Mouse (Mus musculus): ENCODE data around the gene Slc30a3.
A peak's percentile ranks its signal among the peaks of the same experiment; 100 is the strongest.

Slc30a3 gene

DNA sequence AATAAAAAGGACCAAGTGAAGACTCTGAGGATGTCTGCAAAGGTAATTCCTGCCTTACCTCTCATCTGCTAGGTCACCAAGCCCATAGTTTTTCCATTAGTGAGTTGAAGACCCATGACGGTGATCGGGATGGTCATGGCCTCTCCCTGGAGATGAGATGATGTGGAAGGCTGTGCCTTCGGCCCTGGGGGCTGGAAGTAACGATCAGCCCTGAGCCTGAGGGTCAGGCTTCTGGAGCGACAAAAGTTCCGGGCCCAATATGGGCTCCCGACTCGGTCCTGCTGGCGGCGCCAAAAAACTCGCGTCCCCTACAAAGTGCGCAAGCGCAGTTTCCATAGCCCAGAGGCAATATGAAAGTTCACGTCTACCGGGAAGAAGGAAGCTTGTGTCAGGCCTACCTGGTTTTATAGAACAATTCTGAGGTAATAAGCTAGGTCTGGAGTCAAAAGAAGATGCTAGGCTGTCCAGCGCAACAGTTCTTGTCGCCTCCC lies at the start of gene Slc30a3:
Slc30a3 (minus strand) TSS at position 238 of the 491 bp plus-strand sequence.
- no peak for DNase-seq (ENCODE audit: low spot score in 2 of 2)

DNA sequence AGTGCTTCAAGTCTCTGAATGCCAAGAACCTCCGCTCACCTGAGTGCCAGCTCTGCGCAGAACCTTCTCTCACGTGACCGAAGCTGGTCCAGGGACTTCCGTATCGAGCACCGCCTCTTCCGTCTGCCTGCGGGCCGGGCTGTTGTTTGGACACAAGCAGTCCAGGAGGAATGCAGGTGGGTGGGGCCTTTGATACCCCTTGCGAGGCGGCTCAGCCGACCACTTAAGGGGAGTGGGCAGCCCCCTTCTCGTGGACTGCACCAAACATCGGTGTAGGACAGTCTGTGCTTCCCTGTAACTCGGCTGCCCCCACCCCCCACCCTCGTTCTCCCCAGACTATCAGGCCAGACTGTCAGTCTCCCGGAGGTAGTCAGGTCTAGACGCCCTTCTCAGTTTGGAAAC lies 46.1 kb upstream of the Slc30a3 start, which contains the start of gene Mpv17:
Mpv17 (minus strand) TSS at position 100 of the 402 bp plus-strand sequence.
- peak; percentile 65 to 71 for DNase-seq (ENCODE audit: low spot score in 2 of 2)

DNA sequence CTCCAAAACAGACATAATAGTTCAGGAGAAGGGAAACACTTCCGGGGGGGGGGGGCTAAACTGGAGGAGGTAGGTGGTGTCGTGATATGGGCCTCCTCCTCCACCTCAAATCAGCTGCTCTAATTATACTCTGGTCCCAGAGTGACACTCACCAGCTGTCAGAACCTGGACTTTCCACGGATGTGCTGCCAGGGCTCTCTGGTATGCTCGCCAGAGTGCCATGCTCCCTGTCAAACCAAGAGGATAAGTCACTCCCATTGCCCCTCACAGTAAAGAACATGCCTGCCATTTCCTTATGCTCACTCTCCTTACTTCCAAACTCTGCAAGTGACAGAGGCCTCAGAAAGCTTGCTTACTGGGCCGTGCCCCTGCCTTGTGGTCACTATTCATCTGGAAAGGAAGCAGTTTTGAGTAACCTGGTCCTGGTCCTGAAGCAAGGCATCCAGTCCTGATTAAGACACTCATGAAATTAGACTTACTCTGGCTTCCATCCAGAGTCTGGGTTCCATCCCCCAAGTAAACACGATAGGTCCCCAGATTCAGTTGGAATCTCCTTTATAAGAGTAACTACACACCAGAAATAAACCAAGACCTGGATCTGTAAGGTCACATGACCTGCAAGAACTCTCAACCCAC lies 45.6 kb upstream of the Slc30a3 start:
- no peak for DNase-seq (ENCODE audit: low spot score in 2 of 2)

DNA sequence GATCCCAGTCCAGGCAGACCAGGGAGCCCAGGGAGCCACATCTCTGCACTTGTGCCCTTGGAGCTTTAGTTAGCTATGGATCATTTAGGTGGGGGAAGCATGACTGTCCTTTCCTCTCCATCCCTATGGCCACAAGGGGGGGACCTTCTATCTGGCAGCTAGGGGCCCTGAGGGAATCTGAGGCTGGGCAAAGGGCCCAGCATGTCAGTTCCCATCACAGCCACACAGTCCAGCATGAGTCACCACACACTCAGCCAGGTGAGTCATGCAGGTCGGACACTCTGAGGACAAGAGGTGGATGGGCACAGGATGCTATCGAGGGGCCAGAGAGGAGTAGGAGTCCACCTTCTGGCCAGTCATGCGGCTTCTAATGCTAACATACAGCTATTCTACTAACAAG lies 43.7 kb upstream of the Slc30a3 start:
- DNase-seq (ENCODE audit: low spot score in 2 of 2) = no peak

DNA sequence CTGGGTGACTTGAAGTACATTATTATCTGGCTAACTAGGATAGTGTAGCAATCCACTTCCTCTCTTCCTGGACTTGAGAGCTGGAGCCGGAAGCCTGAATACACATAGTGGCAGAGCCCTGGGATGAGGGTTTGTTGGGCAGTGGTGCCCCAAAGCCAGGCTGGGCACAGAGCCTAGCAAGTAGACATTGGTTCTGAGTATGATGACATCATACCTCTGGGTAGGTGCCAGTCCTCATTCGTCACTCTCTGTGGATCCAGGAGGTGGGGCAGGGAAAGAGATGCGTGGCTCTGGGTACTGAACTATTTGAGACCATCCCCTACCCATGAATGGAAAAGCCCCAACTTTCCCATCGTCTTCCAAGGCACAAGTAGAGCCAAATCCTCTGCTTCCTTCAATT lies 41.7 kb upstream of the Slc30a3 start:
- no peak for DNase-seq (ENCODE audit: low spot score in 2 of 2)

DNA sequence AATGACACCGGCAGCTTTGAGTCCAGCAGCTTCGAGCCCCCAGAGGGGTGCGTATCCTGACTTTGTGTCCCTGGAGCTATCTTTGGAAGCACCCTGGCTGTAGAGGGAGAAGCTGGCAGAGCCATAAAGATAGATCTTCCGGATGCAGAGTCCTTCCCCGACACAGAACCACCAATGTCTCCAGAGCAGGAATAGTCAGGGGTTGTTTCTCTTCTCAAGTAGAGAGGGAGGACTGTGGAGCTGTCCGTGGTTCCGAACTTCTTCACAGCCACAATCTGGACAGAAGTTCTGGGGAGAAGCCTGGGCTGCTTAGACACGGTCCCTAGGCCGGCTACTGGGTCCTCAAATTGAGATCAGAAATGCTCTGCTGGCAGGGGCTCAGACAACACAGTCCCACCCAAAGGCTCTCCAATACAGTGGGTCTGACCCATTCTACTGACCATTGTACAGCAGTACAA lies 31.0 kb upstream of the Slc30a3 start:
- no peak for DNase-seq (ENCODE audit: low spot score in 2 of 2)

DNA sequence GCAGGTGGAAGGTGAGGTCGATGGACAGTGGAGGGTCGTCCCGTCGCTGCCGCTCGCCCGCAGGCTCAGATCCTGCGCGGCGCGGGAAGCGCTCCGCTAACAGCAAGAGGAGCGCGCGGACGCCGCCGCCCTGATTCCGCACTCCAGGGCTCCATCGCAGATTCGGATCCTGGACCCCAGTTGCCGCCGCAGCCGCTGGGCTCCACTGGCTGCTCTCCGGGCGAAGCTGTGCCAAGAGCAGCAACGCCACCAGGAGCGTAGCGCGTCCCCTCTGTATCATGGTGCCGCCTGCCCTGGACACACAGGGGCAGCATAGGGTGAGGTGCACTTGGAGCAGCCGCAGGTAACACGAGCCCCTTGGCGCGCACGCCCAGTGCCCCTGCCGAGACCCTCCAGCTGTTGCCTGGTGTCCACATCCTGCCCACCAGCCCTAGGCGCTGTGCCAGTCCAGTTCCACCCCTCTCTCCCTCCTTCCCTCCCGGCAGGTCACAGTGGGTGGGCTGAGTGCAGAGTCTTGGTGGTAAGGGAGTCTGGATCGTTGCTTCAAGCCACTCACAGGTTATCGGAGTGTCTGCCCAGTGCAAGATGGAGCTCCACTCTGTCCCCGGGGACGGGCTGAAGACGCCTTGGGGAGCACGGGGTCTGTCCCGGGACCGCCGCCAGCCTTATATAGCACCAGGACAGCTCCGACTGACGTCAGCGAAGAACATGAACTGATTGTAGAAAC lies 30.4 kb upstream of the Slc30a3 start, which contains the start of gene Ucn:
Ucn (minus strand) TSS at position 589 of the 727 bp plus-strand sequence.
- no peak for DNase-seq (ENCODE audit: low spot score in 2 of 2)

DNA sequence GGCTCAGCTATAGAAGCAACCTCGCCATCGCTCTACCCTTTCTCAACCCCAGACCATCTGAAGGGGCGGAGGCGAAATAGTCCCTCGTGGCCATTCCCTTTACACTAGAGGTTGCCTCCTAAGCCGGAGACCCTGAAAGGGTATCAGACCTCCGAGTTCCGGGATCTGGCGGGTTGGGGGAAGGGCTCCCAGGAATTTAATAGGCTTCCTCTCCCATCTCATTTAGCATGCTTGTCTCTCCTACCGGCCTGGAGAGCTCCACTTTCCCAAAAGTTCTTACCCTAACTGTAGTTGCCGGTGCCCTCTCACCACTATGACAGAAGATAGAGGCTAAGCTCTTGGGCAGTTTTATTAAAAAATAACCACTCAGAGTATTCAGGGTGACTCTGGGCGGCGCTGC lies 29.6 kb upstream of the Slc30a3 start:
- DNase-seq (ENCODE audit: low spot score in 2 of 2) = no peak

DNA sequence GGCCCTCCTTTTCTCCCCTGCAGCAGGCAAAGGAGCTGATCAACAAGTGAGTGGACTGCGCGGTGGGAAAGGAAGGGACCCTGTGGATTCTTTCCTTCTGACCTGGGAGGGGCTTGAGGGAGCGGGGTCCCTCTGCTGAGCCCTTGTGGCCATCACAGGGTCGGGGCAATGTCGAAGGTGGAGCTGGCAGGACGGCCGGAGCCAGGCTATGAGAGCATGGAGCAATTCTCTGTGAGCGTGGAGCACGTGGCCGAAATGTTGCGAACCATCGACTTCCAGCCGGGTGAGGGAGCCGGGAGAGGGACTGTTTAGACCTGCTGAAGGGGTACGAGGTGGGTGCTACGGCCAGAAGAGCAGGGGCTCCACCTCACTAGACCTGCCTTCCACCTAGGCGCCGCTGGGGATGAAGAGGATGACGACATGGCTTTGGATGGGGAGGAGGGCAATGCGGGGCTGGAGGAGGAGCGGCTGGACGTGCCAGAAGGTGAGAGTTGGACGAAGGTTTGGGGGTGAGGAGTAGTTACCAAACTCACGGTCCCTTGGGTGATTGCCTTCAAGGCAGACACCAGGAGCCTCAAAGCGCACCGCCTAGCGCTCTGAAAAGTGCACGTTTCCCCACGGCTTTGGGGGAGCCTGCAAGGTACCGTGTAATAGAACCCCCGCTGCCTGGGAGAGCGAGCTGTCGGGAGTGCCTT lies 28.8 kb upstream of the Slc30a3 start:
- DNase-seq (ENCODE audit: low spot score in 2 of 2) = no peak

DNA sequence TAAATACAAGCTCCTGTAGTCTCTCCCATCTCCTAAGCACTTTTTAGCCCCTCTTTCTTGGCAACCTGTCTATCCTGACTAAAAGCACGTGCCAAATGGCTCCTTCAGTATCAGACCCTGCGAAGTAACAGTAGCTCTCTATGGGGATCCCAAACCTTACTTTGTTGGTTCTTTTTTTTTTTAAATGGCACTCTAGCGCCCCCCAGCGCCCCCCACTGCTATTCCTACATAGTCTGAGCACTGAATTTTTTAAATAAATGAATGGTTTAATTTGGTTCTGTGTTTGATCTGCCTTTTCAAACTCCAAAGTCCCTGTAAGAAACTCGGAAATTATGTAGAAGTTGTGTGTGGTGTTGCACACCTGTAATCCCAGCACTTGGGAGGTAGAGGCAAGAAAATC lies 18.0 kb upstream of the Slc30a3 start:
- DNase-seq (ENCODE audit: low spot score in 2 of 2) = no peak

DNA sequence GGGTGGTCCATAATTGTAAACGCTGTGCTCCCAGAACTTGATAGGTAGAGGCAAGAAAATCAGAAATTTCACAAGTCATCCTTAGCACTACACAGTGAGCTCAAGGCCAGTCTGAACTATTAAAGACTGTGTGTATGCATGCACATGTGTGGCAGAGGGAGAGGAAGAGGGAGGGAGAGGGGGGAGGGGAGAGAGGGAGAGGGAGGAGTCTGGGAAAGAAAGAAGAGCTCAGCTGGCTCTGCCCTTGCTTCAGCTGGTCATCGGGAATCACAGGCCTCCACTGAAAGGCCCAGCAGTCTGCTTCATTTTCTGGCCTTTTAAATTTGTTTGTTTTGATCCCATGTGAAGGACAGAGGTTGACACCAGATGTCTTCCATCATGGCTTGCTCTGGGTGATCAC lies 15.4 kb upstream of the Slc30a3 start:
- no peak for DNase-seq (ENCODE audit: low spot score in 2 of 2)

DNA sequence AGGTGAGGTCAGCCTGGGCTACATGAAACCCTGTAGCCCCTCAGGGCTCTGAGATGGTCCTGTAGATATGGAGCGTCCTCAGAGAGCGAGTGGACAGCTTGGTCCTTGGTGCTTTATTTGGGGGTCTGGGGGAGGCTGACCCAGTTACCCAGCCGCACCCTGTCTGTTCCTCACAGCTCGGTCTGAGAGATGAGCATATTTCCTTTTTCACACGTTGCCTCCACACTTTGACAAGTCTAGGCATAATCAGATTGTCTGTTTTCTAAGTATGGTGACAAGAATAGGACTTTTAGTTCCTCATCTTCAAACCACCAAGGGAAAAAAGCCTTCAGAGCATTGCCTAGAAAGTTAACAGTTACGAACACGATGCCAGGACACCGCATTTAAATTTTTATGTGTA lies 13.1 kb upstream of the Slc30a3 start:
- DNase-seq (ENCODE audit: low spot score in 2 of 2) = no peak

DNA sequence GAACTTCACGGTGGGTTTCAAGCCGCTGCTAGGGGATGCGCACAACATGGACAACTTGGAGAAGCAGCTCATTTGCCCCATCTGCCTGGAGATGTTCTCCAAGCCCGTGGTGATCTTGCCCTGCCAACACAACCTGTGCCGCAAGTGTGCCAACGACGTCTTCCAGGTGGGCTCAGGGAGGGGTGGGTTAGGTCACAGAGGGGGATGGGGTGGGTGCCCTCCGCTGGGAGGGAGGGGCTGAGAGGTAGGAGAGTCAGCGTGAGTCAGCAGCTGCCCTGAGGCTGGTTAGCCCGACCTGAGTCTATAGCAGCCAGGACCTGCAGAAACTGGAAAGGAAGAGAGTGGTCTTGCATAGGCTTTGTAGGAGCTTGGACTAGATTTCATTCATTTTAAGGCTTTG lies 8.9 kb upstream of the Slc30a3 start:
- no peak for DNase-seq (ENCODE audit: low spot score in 2 of 2)

DNA sequence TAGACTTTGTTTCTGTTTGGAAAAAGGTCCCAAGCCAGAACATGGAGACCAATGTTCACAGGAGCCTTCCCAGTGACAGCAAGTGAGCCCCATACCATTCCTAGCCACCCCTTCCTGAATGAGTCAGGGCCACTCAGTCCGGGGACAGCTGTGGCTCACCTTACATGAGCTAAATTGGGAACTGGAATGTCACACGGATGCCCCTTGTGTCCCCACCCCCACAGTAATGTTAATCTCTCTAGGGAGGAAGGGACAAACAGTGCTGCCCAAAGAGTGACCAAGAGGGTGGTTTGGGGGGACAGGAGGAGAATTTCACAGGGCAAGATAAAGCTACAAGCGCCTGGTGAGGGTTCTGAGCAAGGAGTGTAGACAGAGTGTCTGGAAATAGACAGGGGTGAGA lies 8.3 kb upstream of the Slc30a3 start, which contains the start of gene Trim54:
Trim54 (plus strand) TSS at position 359 of the 400 bp plus-strand sequence.
- no peak for DNase-seq (ENCODE audit: low spot score in 2 of 2)

DNA sequence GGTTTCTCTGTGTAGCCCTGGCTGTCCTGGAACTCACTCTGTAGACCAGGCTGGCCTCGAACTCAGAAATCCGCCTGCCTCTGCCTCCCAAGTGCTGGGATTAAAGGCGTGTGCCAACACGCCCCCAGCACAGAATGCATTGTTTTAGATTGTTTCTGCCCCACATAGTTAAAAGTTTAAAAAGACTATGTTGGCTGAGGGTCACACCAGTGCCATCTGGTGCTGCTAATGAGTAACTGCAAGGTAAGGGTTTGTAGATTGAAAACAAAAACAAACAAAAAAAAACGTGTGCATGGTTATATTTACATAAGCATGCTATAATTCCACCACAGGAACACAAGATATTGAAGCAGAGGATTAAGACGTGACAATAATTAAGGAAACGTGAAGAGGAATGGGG lies 2.7 kb upstream of the Slc30a3 start:
- DNase-seq (ENCODE audit: low spot score in 2 of 2) = peak in 1 of 2 experiments; percentile 15

DNA sequence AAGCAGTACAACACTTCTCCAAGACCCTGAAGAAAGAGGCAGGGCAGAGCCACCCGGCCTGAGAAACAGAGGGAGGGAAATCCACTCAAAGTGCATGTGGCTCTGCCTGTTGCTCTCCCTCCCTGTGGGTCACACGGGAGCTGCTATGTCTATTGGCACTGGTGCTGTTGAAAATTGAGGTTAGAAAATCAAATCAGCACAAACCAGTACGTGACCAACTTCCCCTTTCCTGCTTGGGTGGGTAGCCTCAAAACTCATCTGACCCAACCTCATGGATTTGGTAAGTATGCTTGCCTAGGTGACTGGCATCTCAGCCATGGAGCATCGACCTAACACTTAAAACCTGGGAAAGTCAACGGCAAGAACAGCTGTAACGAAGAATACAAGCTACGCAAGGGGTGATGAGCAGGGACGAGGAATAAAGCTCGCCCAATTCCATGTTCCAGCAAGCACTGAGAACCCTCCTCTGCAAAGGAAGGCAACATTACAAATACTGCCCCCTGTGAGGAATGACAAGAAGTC lies 2.2 kb downstream of the Slc30a3 start, which contains the start of gene Dnajc5g:
Dnajc5g (plus strand) TSS at position 472 of the 522 bp plus-strand sequence.
- DNase-seq (ENCODE audit: low spot score in 2 of 2) = no peak

DNA sequence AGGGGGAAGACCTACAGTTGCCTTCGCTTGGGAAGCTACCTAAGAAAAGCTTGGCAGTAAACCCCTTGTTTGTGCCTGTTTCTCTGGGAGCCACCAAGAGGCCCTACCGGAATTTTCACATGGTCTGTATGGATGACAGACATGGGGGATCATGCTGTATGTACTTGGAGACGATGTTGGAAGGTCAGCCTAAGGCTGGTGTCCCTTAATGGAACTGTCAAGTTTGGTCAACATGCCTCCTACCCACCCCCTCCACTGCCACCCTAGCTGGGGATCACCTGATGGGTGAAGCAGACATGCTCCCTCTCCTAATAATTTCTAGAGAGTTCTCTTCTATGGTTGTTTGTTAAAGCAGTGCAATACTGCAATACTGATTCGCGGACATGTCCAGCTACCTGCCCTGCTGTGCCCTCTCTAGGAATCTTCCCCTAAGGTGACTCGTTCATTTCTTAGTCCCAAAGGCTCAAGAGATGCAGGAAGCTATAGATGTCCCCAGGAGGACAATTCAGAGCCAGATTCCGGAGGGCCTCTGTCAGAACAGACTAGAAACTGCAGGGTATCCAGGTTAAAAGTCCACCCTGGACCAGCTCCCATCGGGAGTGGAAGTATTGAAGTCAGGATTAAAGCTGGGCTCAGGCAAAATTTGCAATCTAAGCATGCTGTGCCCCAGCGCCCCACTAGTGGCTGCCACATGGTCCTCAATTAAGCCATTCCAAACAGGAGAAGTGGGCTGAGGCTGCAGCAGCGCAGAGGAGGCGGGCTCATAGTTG lies 12.1 kb downstream of the Slc30a3 start:
- DNase-seq (ENCODE audit: low spot score in 2 of 2) = no peak

DNA sequence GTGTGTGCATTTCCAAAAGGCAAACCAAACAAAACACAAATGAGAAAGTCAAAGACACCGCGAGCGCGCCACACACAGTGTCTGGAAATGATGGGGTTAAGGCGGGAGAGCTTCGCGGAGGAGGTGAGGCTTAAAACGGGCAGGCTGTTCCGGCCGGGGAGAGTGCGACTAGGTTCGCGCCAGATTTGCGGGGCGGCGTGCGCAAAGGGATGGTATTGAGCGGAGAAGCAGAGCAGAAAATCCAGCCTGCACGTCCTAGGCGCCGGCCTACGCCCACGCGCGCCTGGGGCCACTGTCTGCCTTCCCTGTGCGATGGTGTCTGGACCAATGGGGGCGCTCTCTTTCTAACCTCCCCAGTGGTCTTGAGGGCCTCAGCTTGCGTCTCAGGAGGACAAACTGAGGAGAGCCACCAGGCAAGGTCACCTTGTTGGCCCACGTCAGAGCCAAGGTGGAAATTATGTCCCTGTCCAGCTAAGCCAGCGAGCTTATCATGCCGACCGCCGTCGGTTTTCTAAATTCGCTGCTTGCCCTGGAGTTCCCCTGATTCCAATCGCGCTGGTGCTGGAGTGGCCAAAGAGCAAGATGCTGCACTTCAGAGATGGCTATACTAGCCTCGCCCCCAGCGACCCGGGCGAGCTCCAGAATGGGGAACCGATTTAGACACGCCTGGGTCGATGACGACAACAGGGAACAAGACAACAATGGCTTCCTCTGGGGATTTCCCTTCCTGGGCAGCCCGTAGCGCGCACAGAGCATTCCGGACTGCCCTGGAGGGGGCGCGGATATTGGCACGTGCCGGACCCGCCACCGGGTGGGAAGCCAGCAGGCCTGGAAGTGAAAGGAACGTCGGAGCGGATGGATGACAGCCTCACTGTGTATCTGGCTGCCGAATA lies 13.0 kb downstream of the Slc30a3 start:
- DNase-seq (ENCODE audit: low spot score in 2 of 2) = peak; percentile 70 to 82

DNA sequence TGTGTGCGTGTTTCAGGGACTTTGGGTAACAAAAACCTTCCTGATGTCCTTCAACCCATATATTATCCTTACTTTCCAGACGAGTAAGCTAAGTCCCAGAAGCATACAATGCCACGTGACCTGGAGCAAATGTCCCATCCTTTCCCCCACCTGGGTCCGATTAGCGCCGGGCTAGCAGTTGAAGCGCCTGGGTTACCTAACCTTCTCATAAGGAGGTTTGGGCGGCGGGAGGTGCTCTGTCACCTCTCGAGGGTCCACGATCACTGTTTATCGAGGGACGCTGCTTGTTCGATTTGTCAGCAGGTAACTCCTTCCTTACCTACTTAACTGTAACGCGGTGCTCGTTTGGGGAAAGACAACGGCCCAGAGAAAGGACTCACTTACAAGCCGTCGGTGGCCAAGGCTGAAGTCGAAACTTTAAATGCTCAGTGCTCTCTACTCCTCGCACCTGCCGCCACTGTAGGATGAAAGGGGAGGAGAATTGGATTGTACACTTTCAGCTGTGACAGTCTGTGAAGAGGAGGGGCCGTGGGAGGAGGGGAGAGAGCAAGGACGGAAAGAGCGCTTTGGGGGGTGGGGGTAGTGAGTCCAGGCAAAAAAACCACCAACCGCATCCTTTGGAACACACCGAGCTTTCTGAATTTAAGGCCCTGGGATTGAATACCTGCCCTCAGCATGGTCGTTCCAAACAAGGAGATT lies 13.8 kb downstream of the Slc30a3 start:
- no peak for DNase-seq (ENCODE audit: low spot score in 2 of 2)

Data from natural killer cell, adult 2 months (primary cell).